Mouse (Mus musculus): Measurements from ENCODE around the gene Btbd9.

The Btbd9 gene

GRCm38 (mm10) chr17:30421256-30421655, 155.0 kb downstream of the Btbd9 start:
- no peak for ATAC-seq (ENCODE audit: insufficient number of reproducible peaks, low FRiP score, low TSS enrichment)

- ATAC-seq (ENCODE audit: insufficient number of reproducible peaks, low FRiP score, low TSS enrichment), result no peak
Measured at GRCm38 (mm10) chr17:30419494-30419893, 156.8 kb downstream of the Btbd9 start.

- ATAC-seq (ENCODE audit: insufficient number of reproducible peaks, low FRiP score, low TSS enrichment), result no peak
Measured at GRCm38 (mm10) chr17:30418510-30418909, 157.8 kb downstream of the Btbd9 start.

- ATAC-seq (ENCODE audit: insufficient number of reproducible peaks, low FRiP score, low TSS enrichment), result no peak
Measured at GRCm38 (mm10) chr17:30417106-30417505, 159.2 kb downstream of the Btbd9 start.

- ATAC-seq (ENCODE audit: insufficient number of reproducible peaks, low FRiP score, low TSS enrichment), result no peak
Measured at GRCm38 (mm10) chr17:30415693-30416092, 160.6 kb downstream of the Btbd9 start.

- no peak for ATAC-seq (ENCODE audit: insufficient number of reproducible peaks, low FRiP score, low TSS enrichment)
Measured at GRCm38 (mm10) chr17:30412991-30413390, 163.3 kb downstream of the Btbd9 start.

- no peak for ATAC-seq (ENCODE audit: insufficient number of reproducible peaks, low FRiP score, low TSS enrichment)
Measured at GRCm38 (mm10) chr17:30406002-30406401, 170.3 kb downstream of the Btbd9 start.

- no peak for ATAC-seq (ENCODE audit: insufficient number of reproducible peaks, low FRiP score, low TSS enrichment)
Measured at GRCm38 (mm10) chr17:30402871-30403270, 173.4 kb downstream of the Btbd9 start.

GRCm38 (mm10) chr17:30395261-30395660, 181.0 kb downstream of the Btbd9 start:
- no peak for ATAC-seq (ENCODE audit: insufficient number of reproducible peaks, low FRiP score, low TSS enrichment)

GRCm38 (mm10) chr17:30392031-30392430, 184.3 kb downstream of the Btbd9 start:
- ATAC-seq (ENCODE audit: insufficient number of reproducible peaks, low FRiP score, low TSS enrichment), result no peak

- no peak for ATAC-seq (ENCODE audit: insufficient number of reproducible peaks, low FRiP score, low TSS enrichment)
Measured at GRCm38 (mm10) chr17:30391220-30391619, 185.1 kb downstream of the Btbd9 start.

- no peak for ATAC-seq (ENCODE audit: insufficient number of reproducible peaks, low FRiP score, low TSS enrichment)
Measured at GRCm38 (mm10) chr17:30389686-30390085, 186.6 kb downstream of the Btbd9 start.

- peak; percentile 82 for ATAC-seq (ENCODE audit: insufficient number of reproducible peaks, low FRiP score, low TSS enrichment)
Measured at GRCm38 (mm10) chr17:30388817-30389216, 187.5 kb downstream of the Btbd9 start.

GRCm38 (mm10) chr17:30388391-30388790, 187.9 kb downstream of the Btbd9 start:
- ATAC-seq (ENCODE audit: insufficient number of reproducible peaks, low FRiP score, low TSS enrichment), result no peak

GRCm38 (mm10) chr17:30386241-30386640, 190.0 kb downstream of the Btbd9 start:
- no peak for ATAC-seq (ENCODE audit: insufficient number of reproducible peaks, low FRiP score, low TSS enrichment)

GRCm38 (mm10) chr17:30383649-30384048, 192.6 kb downstream of the Btbd9 start:
- ATAC-seq (ENCODE audit: insufficient number of reproducible peaks, low FRiP score, low TSS enrichment), result no peak

GRCm38 (mm10) chr17:30378221-30379010, 197.9 kb downstream of the Btbd9 start:
- ATAC-seq (ENCODE audit: insufficient number of reproducible peaks, low FRiP score, low TSS enrichment), result no peak

GRCm38 (mm10) chr17:30377754-30378153, 198.5 kb downstream of the Btbd9 start:
- ATAC-seq (ENCODE audit: insufficient number of reproducible peaks, low FRiP score, low TSS enrichment), result no peak

GRCm38 (mm10) chr17:30375107-30375506, 201.2 kb downstream of the Btbd9 start:
- ATAC-seq (ENCODE audit: insufficient number of reproducible peaks, low FRiP score, low TSS enrichment), result no peak

GRCm38 (mm10) chr17:30368559-30368958, 207.7 kb downstream of the Btbd9 start:
- no peak for ATAC-seq (ENCODE audit: insufficient number of reproducible peaks, low FRiP score, low TSS enrichment)

GRCm38 (mm10) chr17:30364701-30365100, 211.6 kb downstream of the Btbd9 start:
- ATAC-seq (ENCODE audit: insufficient number of reproducible peaks, low FRiP score, low TSS enrichment), result no peak

- no peak for ATAC-seq (ENCODE audit: insufficient number of reproducible peaks, low FRiP score, low TSS enrichment)
Measured at GRCm38 (mm10) chr17:30363365-30363764, 212.9 kb downstream of the Btbd9 start.
